9 mouse cellular contexts compared by ENCODE assay signal in the genomic region with DNA sequence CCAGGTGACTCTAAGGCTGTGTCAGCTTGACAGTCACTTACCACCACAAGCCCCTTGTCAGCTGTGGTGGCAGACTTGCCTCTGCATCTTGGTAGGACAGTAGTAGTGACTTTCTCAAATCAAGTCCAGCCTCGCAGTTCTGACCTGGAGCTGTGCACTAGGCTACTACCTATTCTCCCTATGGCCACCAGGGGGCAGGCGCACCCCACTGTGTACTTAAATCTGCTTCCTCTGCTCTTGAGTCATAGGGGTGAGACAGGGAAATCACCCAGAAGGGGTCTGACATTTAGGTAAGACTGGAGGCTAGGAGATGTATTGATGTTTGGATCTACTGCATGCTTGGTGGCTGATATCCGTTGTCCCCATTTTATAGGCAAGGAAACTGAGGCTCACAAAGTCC. TPM values are rescaled to one million over a fixed set of nuclear protein-coding genes. Genes with fewer than 3 reads are reported as not detected.
A peak's percentile ranks its signal among the peaks of the same experiment; 100 is the strongest.
DNase-seq lines count a peak whose midpoint lies in the region; ATAC-seq and TF ChIP-seq lines count a peak whose summit lies in the region.
"Had no signal": no experiment of that assay in that cellular context is flagged by ENCODE, and none has a peak within 500 bp of the region (broad histone marks: within the 10 kb centered on the region; RNA-seq: fewer than 3 reads in every experiment).

No protein-coding gene starts in this region.

- peak; percentile 66 for ATAC-seq in heart, postnatal 0 days (ENCODE audit: insufficient read depth, low read depth)

- no peak overlapping the region for H3K9ac ChIP-seq in heart, postnatal 0 days (replicated peaks; ENCODE audit: low read depth, low read length)

- peak; percentile 72 to 75 for DNase-seq in heart, adult 18-20 months
- no peak for DNase-seq in heart, postnatal 25 days (ENCODE audit: low spot score)
- peak; percentile 64 for DNase-seq in adrenal gland, adult 2 months
- peak; percentile 74 for DNase-seq in embryo, embryonic 11 days
- peak; percentile 81 for DNase-seq in heart, postnatal 0 days (ENCODE audit: low spot score)
- peak; percentile 80 for DNase-seq in kidney, postnatal 14 days
- peak; percentile 67 for DNase-seq in lung, postnatal 25 days (ENCODE audit: low spot score)
- DNase-seq in right cerebral cortex, postnatal 4 days: peak; percentile 39

- H3K9me3 ChIP-seq in heart, postnatal 0 days (replicated peaks; ENCODE audit: control insufficient read depth, low read length): no peaks in the 10 kb centered on the region

- no peaks in the 10 kb centered on the region for H3K36me3 ChIP-seq in heart, postnatal 0 days (replicated peaks; ENCODE audit: control insufficient read depth, insufficient read depth, low read length)

- no peak for TF ChIP-seq EP300 in heart, postnatal 0 days (IDR thresholded peaks at IDR 0.05; ENCODE audit: low read depth)

- no peak overlapping the region for H3K4me2 ChIP-seq in heart, postnatal 0 days (ENCODE audit: low read depth, low read length)

- 8% methylated on average over 3 of the region's 3 CpGs for WGBS in heart, postnatal 0 days

- H3K27ac ChIP-seq in heart, postnatal 0 days (ENCODE audit: low read depth): no peak overlapping the region
- H3K27ac ChIP-seq: macrophage had no signal

- intact Hi-C loops in heart, postnatal 25 days (cut with DNase I): loop anchor here (1.0 to 10.0 kb wide), 2 partner anchors 122 to 864 kb away; no protein-coding TSS in a partner anchor

- TF ChIP-seq CTCF in heart, postnatal 0 days (IDR thresholded peaks at IDR 0.05; ENCODE audit: low read depth): peak; percentile 97

- no peaks in the 10 kb centered on the region for H3K27me3 ChIP-seq in heart, postnatal 0 days (ENCODE audit: control insufficient read depth, insufficient read depth, low read length)

- no peak overlapping the region for H3K4me3 ChIP-seq in heart, postnatal 0 days (ENCODE audit: low read depth, low read length)

- no peaks in the 10 kb centered on the region for H3K4me1 ChIP-seq in heart, postnatal 0 days (ENCODE audit: control insufficient read depth, insufficient read depth)

RNA-seq across cellular contexts. Expression of gene Pfkfb4, which starts 9.1 kb away (rescaled TPM):
- total RNA-seq in heart, adult 18-20 months (2021): 1 to 10 TPM; 1.3 to 1.6 TPM
- total RNA-seq in heart, postnatal 25 days (2021): 1 to 10 TPM; 2.3 to 2.7 TPM
- total RNA-seq in adrenal gland, adult 2 months (2021): 1 to 10 TPM; 5.5 to 8.7 TPM
- 10.6 and 14.1 TPM in 2 replicates for polyA plus RNA-seq in adrenal gland, adult 2 months (2012; rRNA removed)
- total RNA-seq in heart, postnatal 0 days (2014; rRNA removed; ENCODE audit: low replicate concordance): 4.0 and 7.6 TPM in 2 replicates
- 2.3 and 3.1 TPM in 2 replicates for polyA plus RNA-seq in heart, postnatal 0 days (2015; fragmentation: Nextera tagmentation; extraction: Ambion mirVana)

RNA-seq across cellular contexts. Expression of gene Ucn2, which starts 14.9 kb away (rescaled TPM):
- total RNA-seq in heart, adult 18-20 months (2021): not detected
- total RNA-seq in heart, postnatal 25 days (2021): not detected
- under 1 TPM in 1 of 2 experiments, not detected in 1; 0.58 TPM for total RNA-seq in adrenal gland, adult 2 months (2021)
- polyA plus RNA-seq in adrenal gland, adult 2 months (2012; rRNA removed): 0.47 and 0.50 TPM in 2 replicates
- total RNA-seq in heart, postnatal 0 days (2014; rRNA removed; ENCODE audit: low replicate concordance): not detected in 2 replicates
- not detected in 2 replicates for polyA plus RNA-seq in heart, postnatal 0 days (2015; fragmentation: Nextera tagmentation; extraction: Ambion mirVana)
- polyA plus RNA-seq: macrophage had no signal

RNA-seq across cellular contexts. Expression of gene Shisa5, which starts 37.6 kb away (rescaled TPM):
- 10 to 100 TPM; 31.4 to 55.0 TPM for total RNA-seq in heart, adult 18-20 months (2021)
- 10 to 100 TPM; 43.0 to 43.2 TPM for total RNA-seq in heart, postnatal 25 days (2021)
- 100 to 1,000 TPM; 143 to 167 TPM for total RNA-seq in adrenal gland, adult 2 months (2021)
- 586 and 732 TPM in 2 replicates for polyA plus RNA-seq in adrenal gland, adult 2 months (2012; rRNA removed)
- 76.9 and 102 TPM in 2 replicates for total RNA-seq in heart, postnatal 0 days (2014; rRNA removed; ENCODE audit: low replicate concordance)
- 49.0 and 51.8 TPM in 2 replicates for polyA plus RNA-seq in heart, postnatal 0 days (2015; fragmentation: Nextera tagmentation; extraction: Ambion mirVana)

RNA-seq across cellular contexts. Expression of gene Col7a1, which starts 47.3 kb away (rescaled TPM):
- total RNA-seq in heart, adult 18-20 months (2021): under 1 TPM; 0.31 to 0.60 TPM
- total RNA-seq in heart, postnatal 25 days (2021): under 1 TPM; 0.23 to 0.61 TPM
- total RNA-seq in adrenal gland, adult 2 months (2021): 1 to 10 TPM; 3.1 to 3.3 TPM
- 4.6 and 6.6 TPM in 2 replicates for polyA plus RNA-seq in adrenal gland, adult 2 months (2012; rRNA removed)
- total RNA-seq in heart, postnatal 0 days (2014; rRNA removed; ENCODE audit: low replicate concordance): 0.58 and 1.3 TPM in 2 replicates
- polyA plus RNA-seq in heart, postnatal 0 days (2015; fragmentation: Nextera tagmentation; extraction: Ambion mirVana): 0.47 and 0.57 TPM in 2 replicates

RNA-seq across cellular contexts. Expression of gene Trex1, which starts 58.8 kb away (rescaled TPM):
- 10 to 100 TPM; 13.6 to 17.2 TPM for total RNA-seq in heart, adult 18-20 months (2021)
- 10 to 100 TPM; 11.9 to 12.9 TPM for total RNA-seq in heart, postnatal 25 days (2021)
- total RNA-seq in adrenal gland, adult 2 months (2021): 10 to 100 TPM; 19.5 to 28.2 TPM
- 129 and 130 TPM in 2 replicates for polyA plus RNA-seq in adrenal gland, adult 2 months (2012; rRNA removed)
- 21.6 and 44.2 TPM in 2 replicates for total RNA-seq in heart, postnatal 0 days (2014; rRNA removed; ENCODE audit: low replicate concordance)
- 14.5 and 14.6 TPM in 2 replicates for polyA plus RNA-seq in heart, postnatal 0 days (2015; fragmentation: Nextera tagmentation; extraction: Ambion mirVana)
